Mouse (Mus musculus) thymus, adult 2 months (tissue): ENCODE results near the gene Ubtd1. TPM values are rescaled to one million over a fixed set of nuclear protein-coding genes. Genes with fewer than 3 reads are reported as not detected.

ENCODE experiments used
- DNase-seq: peaks from one replicate; pipeline ENCODE4 v3.0.0; 2021
- H3K27ac ChIP-seq: fragments of 200-500 bp; 2 replicates; pipeline ENCODE4 v1.5.1; 2012; ENCODE audit warnings: low read length, control low read depth; ENCODE audit not compliant: control insufficient read depth, insufficient read depth
- H3K27me3 ChIP-seq: fragments of 200-500 bp; 2 replicates; pipeline ENCODE4 v1.6.1; 2012; ENCODE audit warnings: mild to moderate bottlenecking, low read length, moderate library complexity, mixed read lengths; ENCODE audit not compliant: control insufficient read depth, insufficient read depth
- H3K36me3 ChIP-seq: fragments of 200-500 bp; 2 replicates; pipeline ENCODE4 v1.6.1; 2012; ENCODE audit warnings: mild to moderate bottlenecking, low read length, moderate library complexity; ENCODE audit not compliant: control insufficient read depth, insufficient read depth
- H3K4me1 ChIP-seq: fragments of 200-500 bp; replicated peaks from 2 replicates; pipeline ENCODE4 v1.6.1; 2012; ENCODE audit warnings: low read length; ENCODE audit not compliant: control insufficient read depth, insufficient read depth
- H3K4me3 ChIP-seq: fragments of 200-500 bp; 2 replicates; pipeline ENCODE4 v1.5.1; 2012; ENCODE audit warnings: mild to moderate bottlenecking, low read length, control low read depth, moderate library complexity; ENCODE audit not compliant: control insufficient read depth, insufficient read depth
- CTCF ChIP-seq: fragments of 200-500 bp; IDR thresholded peaks from 2 replicates; pipeline ENCODE4 v1.5.1; 2012; ENCODE audit warnings: mild to moderate bottlenecking, control low read depth, low read length, moderate library complexity, borderline replicate concordance; ENCODE audit not compliant: control insufficient read depth, poor library complexity, insufficient read depth; ENCODE audit errors: extremely low read depth
- POLR2A ChIP-seq: fragments of 200-500 bp; IDR thresholded peaks from 2 replicates; pipeline ENCODE4 v1.6.1; 2012; ENCODE audit warnings: mild to moderate bottlenecking, low read length, control low read depth, moderate library complexity; ENCODE audit not compliant: control insufficient read depth, poor library complexity, insufficient read depth; ENCODE audit errors: extremely low read depth
- WGBS: fragments of 180-500 bp; shearing (Covaris S2); methylation state at CpG from one replicate; pipeline ENCODE4 v1.1.7; 2018; 5-methylcytosine and 5-hydroxymethylcytosine counted together
- polyA plus RNA-seq: library from polyadenylated mRNA; depleted of rRNA; stranded (reverse); fragments of >200 nt; gene quantifications from 2 replicates; pipeline ENCODE4 v1.2.3, GENCODE M21; 2012

Ubtd1 gene
- polyA plus RNA-seq, 1 experiment = 36.9 TPM

- no peaks in the 10 kb centered on the region for H3K27me3 ChIP-seq
- peak; percentile 100 for DNase-seq
- peak within 1 kb of the TSS; percentile 39; the same call in 1 of the 2 replicates for H3K27ac ChIP-seq
- H3K4me1 ChIP-seq = peaks cover 6% of the 10 kb centered on the region
- H3K36me3 ChIP-seq = no peaks in the 10 kb centered on the region
- peak within 1 kb of the TSS; percentile 68 for H3K4me3 ChIP-seq
- peak; percentile 83 for TF ChIP-seq POLR2A
- TF ChIP-seq CTCF = peak; percentile 48; the same call in 1 of the 2 replicates
- under 1% methylated on average over 67 of the region's 68 CpGs for WGBS
These were observed 556 bp upstream of the Ubtd1 start, which contains the start of gene Mms19 for GRCm38 (mm10) chr19:41980819-41981594. Gene Mms19, minus strand, starts transcription at chr19:41981157.

- Histone ChIP-seq H3K4me3 (peak overlapping the region; percentile 68), H3K36me3 (no peaks in the 10 kb centered on the region), H3K27me3 (no peaks in the 10 kb centered on the region), H3K27ac (no peak overlapping the region), H3K4me1 (peaks cover 6% of the 10 kb centered on the region)
- 1% methylated on average over 74 of the region's 74 CpGs for WGBS
- TF ChIP-seq CTCF (no peak), POLR2A (no peak)
- DNase-seq = peak; percentile 53
These were observed 598 bp downstream of the Ubtd1 start for GRCm38 (mm10) chr19:41981931-41982790.

GRCm38 (mm10) chr19:41982791-41983150 is 1.2 kb downstream of the Ubtd1 start:
- Histone ChIP-seq H3K27me3 (no peaks in the 10 kb centered on the region), H3K36me3 (no peaks in the 10 kb centered on the region), H3K4me1 (peaks cover 6% of the 10 kb centered on the region), H3K4me3 (peak overlapping the region; percentile 68), H3K27ac (no peak overlapping the region)
- TF ChIP-seq POLR2A (no peak), CTCF (no peak)
- 6% methylated on average over 4 of the region's 4 CpGs for WGBS
- DNase-seq = peak; percentile 4

GRCm38 (mm10) chr19:41985994-41986393 is 4.4 kb downstream of the Ubtd1 start:
- no peak overlapping the region for H3K4me3 ChIP-seq
- H3K4me1 ChIP-seq = peaks cover 6% of the 10 kb centered on the region
- no peak for DNase-seq
- H3K36me3 ChIP-seq = no peaks in the 10 kb centered on the region
- no peak for TF ChIP-seq CTCF
- TF ChIP-seq POLR2A = no peak
- WGBS = 97% methylated on average over 5 of the region's 5 CpGs
- no peaks in the 10 kb centered on the region for H3K27me3 ChIP-seq
- no peak overlapping the region for H3K27ac ChIP-seq

GRCm38 (mm10) chr19:41987206-41987605 is 5.6 kb downstream of the Ubtd1 start:
- no peak for DNase-seq
- Histone ChIP-seq H3K4me1 (peaks cover 5% of the 10 kb centered on the region), H3K27me3 (no peaks in the 10 kb centered on the region), H3K4me3 (no peak overlapping the region), H3K36me3 (no peaks in the 10 kb centered on the region), H3K27ac (no peak overlapping the region)
- 97% methylated on average over 4 of the region's 4 CpGs for WGBS
- no peak for TF ChIP-seq POLR2A
- no peak for TF ChIP-seq CTCF

- H3K36me3 ChIP-seq = no peaks in the 10 kb centered on the region
- no peak overlapping the region for H3K4me3 ChIP-seq
- no peak for DNase-seq
- H3K27me3 ChIP-seq = no peaks in the 10 kb centered on the region
- 63% methylated on average over 6 of the region's 6 CpGs for WGBS
- H3K4me1 ChIP-seq = no peaks in the 10 kb centered on the region
- TF ChIP-seq POLR2A (no peak), CTCF (no peak)
- H3K27ac ChIP-seq = no peak overlapping the region
These were observed 8.2 kb downstream of the Ubtd1 start for GRCm38 (mm10) chr19:41989810-41990209.
